Mouse (Mus musculus) heart, postnatal 0 days (tissue): ENCODE data around the gene Skap2. TPM values are rescaled to one million over a fixed set of nuclear protein-coding genes. Genes with fewer than 3 reads are reported as not detected.

Experiments
- ATAC-seq: fragments of 200-750 bp; cut with Nextera tagmentation; 2 replicates; pipeline ENCODE4 v1.8.0; 2017; ENCODE audit warnings: low read depth, moderate number of reproducible peaks, moderate library complexity; ENCODE audit not compliant: insufficient read depth
- DNase-seq: peaks from one replicate; pipeline ENCODE4 v3.0.0-alpha.2; 2016; ENCODE audit warnings: low spot score
- H3K27ac ChIP-seq: fragments of 300-500 bp; sonication (generic); 2 replicates; pipeline ENCODE4 v1.5.1; 2014; ENCODE audit warnings: low read depth, mild to moderate bottlenecking
- H3K27me3 ChIP-seq: fragments of 300-500 bp; sonication (generic); 2 replicates; pipeline ENCODE4 v1.6.1; 2014; ENCODE audit warnings: low read length, mixed read lengths; ENCODE audit not compliant: control insufficient read depth, insufficient read depth
- H3K36me3 ChIP-seq: fragments of 300-500 bp; sonication (generic); replicated peaks from 2 replicates; pipeline ENCODE4 v1.6.1; 2014; ENCODE audit warnings: low read length, mixed read lengths; ENCODE audit not compliant: control insufficient read depth, insufficient read depth
- H3K4me1 ChIP-seq: fragments of 300-500 bp; sonication (generic); 2 replicates; pipeline ENCODE4 v1.6.1; 2014; ENCODE audit warnings: antibody characterized with exemption; ENCODE audit not compliant: control insufficient read depth, insufficient read depth
- H3K4me2 ChIP-seq: fragments of 300-500 bp; sonication (generic); 2 replicates; pipeline ENCODE4 v1.6.1; 2014; ENCODE audit warnings: low read depth, mild to moderate bottlenecking, low read length, moderate library complexity
- H3K4me3 ChIP-seq: fragments of 300-500 bp; sonication (generic); 2 replicates; pipeline ENCODE4 v1.5.1; 2014; ENCODE audit warnings: low read depth, low read length
- H3K9ac ChIP-seq: fragments of 300-500 bp; sonication (generic); replicated peaks from 2 replicates; pipeline ENCODE4 v1.6.1; 2014; ENCODE audit warnings: low read depth, low read length, mixed read lengths
- H3K9me3 ChIP-seq: fragments of 300-500 bp; sonication (generic); replicated peaks from 2 replicates; pipeline ENCODE4 v1.6.1; 2016; ENCODE audit warnings: low read length; ENCODE audit not compliant: control insufficient read depth
- CTCF ChIP-seq: IDR thresholded peaks from 2 replicates; pipeline ENCODE4 v1.5.1; 2016; ENCODE audit warnings: antibody characterized with exemption, control low read depth, low read depth
- EP300 ChIP-seq: IDR thresholded peaks from 2 replicates; pipeline ENCODE4 v1.6.1; 2016; ENCODE audit warnings: antibody characterized with exemption, low read depth
- WGBS: fragments of 180-500 bp; shearing (Covaris S2); extraction: QIAGEN DNeasy Blood & Tissue Kit; methylation state at CpG from one replicate; pipeline ENCODE4 v1.1.7; 2014; 5-methylcytosine and 5-hydroxymethylcytosine counted together
- polyA plus RNA-seq: library from polyadenylated mRNA; unstranded; fragments of >200 nt; fragmentation: Nextera tagmentation; extraction: Ambion mirVana; gene quantifications from 2 replicates; pipeline ENCODE4 v1.2.1, GENCODE M21; 2015
- total RNA-seq: library from RNA; depleted of rRNA; stranded (reverse); fragments of >200 nt; gene quantifications from 2 replicates; pipeline ENCODE4 v1.2.3, GENCODE M21; 2014; ENCODE audit warnings: low replicate concordance; rRNA removed

Gene Skap2
- total and polyA plus RNA-seq, 2 experiments from 2014 or later, result 10.7 to 13.9 TPM

DNA sequence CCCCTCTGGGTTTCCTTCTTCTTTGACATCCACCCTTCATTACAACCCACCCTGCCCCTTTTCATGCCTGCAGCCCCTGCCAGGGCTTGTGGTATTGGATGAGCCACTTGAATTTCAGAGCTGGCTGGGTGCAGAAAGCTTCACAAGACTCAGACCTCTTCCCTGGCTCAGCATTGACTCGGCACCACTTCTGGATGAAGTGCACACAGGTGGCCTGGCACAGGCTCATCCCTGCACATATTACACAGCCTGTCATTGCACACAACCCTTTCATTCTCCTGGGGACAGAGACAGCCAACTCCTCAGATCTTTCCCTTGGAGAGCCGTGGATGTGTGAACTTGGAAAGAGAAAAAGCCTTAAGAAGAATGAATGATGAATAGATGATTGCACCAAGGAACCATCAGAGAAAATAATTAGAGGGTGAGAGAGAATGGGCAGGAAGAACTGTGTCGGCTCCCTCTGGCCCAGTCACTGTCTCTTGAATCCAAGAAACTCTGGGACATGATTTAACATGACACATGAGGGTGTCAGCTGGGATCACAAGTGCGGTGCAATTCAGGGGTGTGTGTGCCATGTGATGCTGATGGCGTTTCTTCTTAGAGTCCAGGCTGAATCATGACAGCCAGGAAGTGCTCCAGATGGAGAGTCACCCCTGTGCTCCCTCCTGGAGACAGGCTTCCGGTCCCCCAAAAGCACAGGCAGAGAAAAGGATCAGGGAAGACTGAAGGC lies 195.3 kb downstream of the Skap2 start:
- TF ChIP-seq CTCF (no peak), EP300 (no peak)
- H3K27ac ChIP-seq, result no peak overlapping the region
- DNase-seq (no peak), ATAC-seq (no peak)
- no peaks in the 10 kb centered on the region for H3K27me3 ChIP-seq
- H3K36me3 ChIP-seq, result no peaks in the 10 kb centered on the region
- no peaks in the 10 kb centered on the region for H3K4me1 ChIP-seq
- WGBS, result 84% methylated on average over 6 of the region's 6 CpGs
- H3K9me3 ChIP-seq, result peaks cover 10% of the 10 kb centered on the region; the same call in 1 of the 2 replicates
- no peak overlapping the region for H3K4me3 ChIP-seq
- no peak overlapping the region for H3K9ac ChIP-seq
- no peak overlapping the region for H3K4me2 ChIP-seq

DNA sequence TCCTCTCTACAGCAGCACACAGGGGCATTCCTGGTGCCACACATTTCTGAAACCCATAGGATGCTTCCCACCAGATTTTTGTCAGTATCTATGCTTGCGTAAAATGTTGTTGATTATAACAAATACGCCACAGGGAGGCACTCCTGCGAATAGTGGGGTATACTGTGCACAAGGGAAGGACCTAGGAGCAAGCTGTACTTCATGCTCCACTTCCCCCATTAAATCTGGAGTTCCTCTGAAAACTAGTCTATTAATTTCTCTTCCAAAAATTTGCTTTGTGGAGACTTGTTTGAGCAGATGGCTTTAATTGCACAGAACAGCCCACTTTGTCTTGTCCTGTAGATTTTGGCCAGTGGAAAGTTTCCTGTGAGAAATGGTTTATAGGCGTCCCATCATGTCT lies 201.4 kb downstream of the Skap2 start:
- Histone ChIP-seq H3K4me3 (no peak overlapping the region), H3K9ac (no peak overlapping the region), H3K27me3 (no peaks in the 10 kb centered on the region), H3K36me3 (no peaks in the 10 kb centered on the region), H3K9me3 (no peaks in the 10 kb centered on the region), H3K4me1 (no peaks in the 10 kb centered on the region), H3K27ac (no peak overlapping the region), H3K4me2 (no peak overlapping the region)
- 78% methylated on average over 4 of the region's 4 CpGs for WGBS
- ATAC-seq, result no peak
- DNase-seq, result no peak
- TF ChIP-seq EP300 (no peak), CTCF (no peak)

DNA sequence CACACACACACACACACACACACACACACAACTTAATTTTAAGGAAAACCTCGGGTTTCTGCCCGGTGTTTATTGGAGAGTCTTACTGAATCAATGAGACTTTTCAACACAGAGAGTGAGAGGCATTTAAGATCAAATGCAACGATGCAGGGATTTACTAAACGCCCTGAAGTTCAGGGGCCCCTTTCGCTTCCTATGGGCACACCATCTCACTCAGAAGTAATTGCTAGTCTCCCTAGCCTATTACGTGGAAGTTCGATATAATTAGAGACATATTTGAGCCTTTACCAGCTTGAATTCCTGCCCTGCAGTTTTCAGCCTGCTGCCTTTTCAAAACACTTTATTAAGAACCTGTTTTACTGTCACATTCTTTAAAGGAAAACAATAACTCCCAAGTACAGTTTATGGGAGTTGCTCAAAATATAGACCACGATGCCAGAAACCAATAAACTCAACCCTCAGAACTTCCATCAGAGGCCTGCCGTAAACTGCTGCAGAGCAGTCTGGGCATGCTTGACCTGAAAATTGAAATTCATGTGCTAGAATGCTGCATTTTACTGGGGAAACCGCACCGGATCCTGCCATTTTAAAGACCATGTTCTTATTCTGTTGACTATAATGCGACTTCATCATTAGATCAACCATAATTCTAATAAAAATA lies 203.1 kb downstream of the Skap2 start:
- no peak overlapping the region for H3K4me2 ChIP-seq
- H3K27me3 ChIP-seq, result no peaks in the 10 kb centered on the region
- H3K9ac ChIP-seq, result no peak overlapping the region
- TF ChIP-seq CTCF (no peak), EP300 (no peak)
- H3K36me3 ChIP-seq, result no peaks in the 10 kb centered on the region
- ATAC-seq (no peak), DNase-seq (no peak)
- 84% methylated on average over 12 of the region's 12 CpGs for WGBS
- H3K9me3 ChIP-seq, result no peaks in the 10 kb centered on the region
- H3K4me1 ChIP-seq, result no peaks in the 10 kb centered on the region
- no peak overlapping the region for H3K27ac ChIP-seq
- H3K4me3 ChIP-seq, result no peak overlapping the region

DNA sequence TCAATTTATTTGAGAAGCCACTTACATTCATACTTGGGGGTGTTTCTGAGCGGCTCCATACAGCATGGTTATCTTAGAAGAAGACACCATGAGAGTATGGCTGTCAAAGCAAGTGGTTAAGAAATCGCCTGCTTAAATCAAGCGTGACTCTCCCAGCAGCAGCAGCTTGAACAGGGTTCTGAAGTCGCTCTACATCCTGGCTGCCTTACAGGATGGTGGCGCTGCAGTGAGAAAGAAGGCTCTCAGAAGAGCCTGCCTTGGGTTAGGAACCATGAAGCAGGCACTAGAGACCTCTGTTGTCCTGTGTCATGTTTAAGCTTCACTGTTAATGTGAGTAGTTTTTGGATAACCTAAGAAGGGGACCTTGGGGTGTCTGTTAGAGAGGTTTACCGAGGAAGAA lies 204.3 kb downstream of the Skap2 start:
- no peak for TF ChIP-seq CTCF
- no peak for TF ChIP-seq EP300
- Histone ChIP-seq H3K27me3 (no peaks in the 10 kb centered on the region), H3K9ac (no peak overlapping the region), H3K4me1 (no peaks in the 10 kb centered on the region), H3K4me2 (no peak overlapping the region), H3K36me3 (no peaks in the 10 kb centered on the region), H3K4me3 (no peak overlapping the region), H3K9me3 (no peaks in the 10 kb centered on the region), H3K27ac (no peak overlapping the region)
- ATAC-seq (no peak), DNase-seq (no peak)
- 73% methylated on average over 6 of the region's 6 CpGs for WGBS

Other genes with a start within 250 kb of the Skap2 start
- gene Hoxa1, start 145.8 kb upstream of the Skap2 start, total RNA-seq, result 0.23 TPM in 1 of 2 replicates, not detected in the other
- 0.08 and 0.15 TPM in 2 replicates for gene Hoxa1, start 145.8 kb upstream of the Skap2 start, polyA plus RNA-seq
- gene Hoxa2, start 152.3 kb upstream of the Skap2 start, total RNA-seq, result not detected in 2 replicates
- gene Hoxa2, start 152.3 kb upstream of the Skap2 start, polyA plus RNA-seq, result 0.42 and 0.69 TPM in 2 replicates
- gene 5730596B20Rik, start 164.9 kb upstream of the Skap2 start, total RNA-seq, result 0.08 and 0.84 TPM in 2 replicates
- 0.03 and 0.12 TPM in 2 replicates for gene 5730596B20Rik, start 164.9 kb upstream of the Skap2 start, polyA plus RNA-seq
- gene Hoxa4, start 179.2 kb upstream of the Skap2 start, total RNA-seq, result 0.38 TPM in 1 of 2 replicates, not detected in the other
- gene Hoxa4, start 179.2 kb upstream of the Skap2 start, polyA plus RNA-seq, result 0.08 and 0.18 TPM in 2 replicates
- 3.5 TPM in 1 of 2 replicates, not detected in the other for gene Hoxa5, start 192.0 kb upstream of the Skap2 start, total RNA-seq
- 0.36 and 0.65 TPM in 2 replicates for gene Hoxa5, start 192.0 kb upstream of the Skap2 start, polyA plus RNA-seq
- not detected in 2 replicates for gene Hoxa6, start 196.2 kb upstream of the Skap2 start, total RNA-seq
- gene Hoxa6, start 196.2 kb upstream of the Skap2 start, polyA plus RNA-seq, result not detected in 2 replicates
- 2.3 TPM in 1 of 2 replicates, not detected in the other for gene Hoxa3, start 200.8 kb upstream of the Skap2 start, total RNA-seq
- 0.36 and 0.37 TPM in 2 replicates for gene Hoxa3, start 200.8 kb upstream of the Skap2 start, polyA plus RNA-seq
- gene Gm28308, start 200.8 kb upstream of the Skap2 start, total RNA-seq, result not detected in 2 replicates
- gene Gm28308, start 200.8 kb upstream of the Skap2 start, polyA plus RNA-seq, result not detected in 2 replicates
- gene Hoxa7, start 209.3 kb upstream of the Skap2 start, total RNA-seq, result not detected in 2 replicates
- gene Hoxa7, start 209.3 kb upstream of the Skap2 start, polyA plus RNA-seq, result 0.07 and 0.38 TPM in 2 replicates
- gene Hoxa9, start 218.5 kb upstream of the Skap2 start, total RNA-seq, result 0.19 TPM in 1 of 2 replicates, not detected in the other
- gene Hoxa9, start 218.5 kb upstream of the Skap2 start, polyA plus RNA-seq, result not detected in 2 replicates
- 5.0 TPM in 1 of 2 replicates, not detected in the other for gene Hoxa10, start 228.3 kb upstream of the Skap2 start, total RNA-seq
- gene Hoxa10, start 228.3 kb upstream of the Skap2 start, polyA plus RNA-seq, result not detected in 2 replicates
- 0.11 TPM in 1 of 2 replicates, not detected in the other for gene Hoxa11, start 233.3 kb upstream of the Skap2 start, total RNA-seq
- not detected in 2 replicates for gene Hoxa11, start 233.3 kb upstream of the Skap2 start, polyA plus RNA-seq
- gene Hoxa13, start 248.3 kb upstream of the Skap2 start, total RNA-seq, result not detected in 2 replicates
- gene Hoxa13, start 248.3 kb upstream of the Skap2 start, polyA plus RNA-seq, result not detected in 2 replicates